Mouse (Mus musculus) lung, embryonic 15.5 days (tissue): ENCODE measurements around the gene Nlrp1b. TPM values are rescaled to one million over a fixed set of nuclear protein-coding genes. Genes with fewer than 3 reads are reported as not detected.

Experiments used
- ATAC-seq: fragments of 200-750 bp; cut with Nextera tagmentation; 2 replicates; pipeline ENCODE4 v1.8.0; 2017; ENCODE audit warnings: moderate number of reproducible peaks, borderline replicate concordance; ENCODE audit not compliant: low FRiP score, low TSS enrichment; ENCODE audit errors: extremely low read depth
- H3K27ac ChIP-seq: fragments of 300-500 bp; sonication (generic); 2 replicates; pipeline ENCODE4 v1.5.1; 2015; ENCODE audit warnings: moderate library complexity, mild to moderate bottlenecking, inconsistent platforms
- H3K27me3 ChIP-seq: fragments of 300-500 bp; sonication (generic); 2 replicates; pipeline ENCODE4 v1.6.1; 2015; ENCODE audit warnings: inconsistent platforms
- H3K36me3 ChIP-seq: fragments of 300-500 bp; sonication (generic); 2 replicates; pipeline ENCODE4 v1.6.1; 2015; ENCODE audit warnings: inconsistent platforms
- H3K4me1 ChIP-seq: fragments of 300-500 bp; sonication (generic); 2 replicates; pipeline ENCODE4 v1.6.1; 2015; ENCODE audit warnings: inconsistent platforms
- H3K4me2 ChIP-seq: fragments of 300-500 bp; sonication (generic); 2 replicates; pipeline ENCODE4 v1.6.1; 2015; ENCODE audit warnings: inconsistent platforms, mild to moderate bottlenecking, moderate library complexity
- H3K4me3 ChIP-seq: fragments of 300-500 bp; sonication (generic); 2 replicates; pipeline ENCODE4 v1.5.1; 2015; ENCODE audit warnings: mild to moderate bottlenecking, inconsistent platforms
- H3K9ac ChIP-seq: fragments of 300-500 bp; sonication (generic); 2 replicates; pipeline ENCODE4 v1.6.1; 2015; ENCODE audit warnings: inconsistent platforms
- H3K9me3 ChIP-seq: fragments of 300-500 bp; sonication (generic); 2 replicates; pipeline ENCODE4 v1.6.1; 2016; ENCODE audit warnings: inconsistent platforms
- WGBS: fragments of 180-500 bp; shearing (Covaris S2); methylation state at CpG from one replicate; pipeline ENCODE4 v1.1.7; 2015; 5-methylcytosine and 5-hydroxymethylcytosine counted together
- polyA plus RNA-seq: library from polyadenylated mRNA; unstranded; fragments of >200 nt; fragmentation: Nextera tagmentation; extraction: Ambion mirVana; gene quantifications from 2 replicates; pipeline ENCODE4 v1.2.1, GENCODE M21; 2015

Nlrp1b gene
- polyA plus RNA-seq, 1 experiment from 2014 or later: not detected

DNA sequence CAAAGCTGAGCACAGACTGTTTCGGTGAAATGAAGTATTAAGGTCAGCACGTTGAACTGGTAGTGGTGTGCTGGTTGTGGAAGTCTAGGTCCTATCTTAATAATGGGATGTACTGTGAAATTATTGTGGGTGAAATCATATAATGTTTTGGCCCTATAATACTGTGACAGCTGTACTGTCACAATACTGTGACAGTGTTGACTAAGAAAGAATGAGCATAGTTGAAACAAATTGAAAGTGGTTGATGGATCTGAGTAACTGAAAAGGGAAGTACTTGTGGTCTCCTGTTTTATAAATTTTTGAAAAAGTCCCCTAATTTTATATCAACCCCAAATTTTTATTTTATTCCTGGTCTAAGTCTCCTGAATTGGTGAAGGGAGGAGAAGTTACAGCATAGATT is 123.4 kb downstream of the Nlrp1b start:
- Histone ChIP-seq H3K27ac (no peak overlapping the region), H3K9me3 (no peaks in the 10 kb centered on the region), H3K36me3 (no peaks in the 10 kb centered on the region), H3K27me3 (no peaks in the 10 kb centered on the region), H3K4me3 (no peak overlapping the region), H3K4me1 (no peaks in the 10 kb centered on the region), H3K9ac (no peak overlapping the region), H3K4me2 (no peak overlapping the region)
- 67% methylated on average over 2 of the region's 2 CpGs for WGBS
- ATAC-seq: no peak

DNA sequence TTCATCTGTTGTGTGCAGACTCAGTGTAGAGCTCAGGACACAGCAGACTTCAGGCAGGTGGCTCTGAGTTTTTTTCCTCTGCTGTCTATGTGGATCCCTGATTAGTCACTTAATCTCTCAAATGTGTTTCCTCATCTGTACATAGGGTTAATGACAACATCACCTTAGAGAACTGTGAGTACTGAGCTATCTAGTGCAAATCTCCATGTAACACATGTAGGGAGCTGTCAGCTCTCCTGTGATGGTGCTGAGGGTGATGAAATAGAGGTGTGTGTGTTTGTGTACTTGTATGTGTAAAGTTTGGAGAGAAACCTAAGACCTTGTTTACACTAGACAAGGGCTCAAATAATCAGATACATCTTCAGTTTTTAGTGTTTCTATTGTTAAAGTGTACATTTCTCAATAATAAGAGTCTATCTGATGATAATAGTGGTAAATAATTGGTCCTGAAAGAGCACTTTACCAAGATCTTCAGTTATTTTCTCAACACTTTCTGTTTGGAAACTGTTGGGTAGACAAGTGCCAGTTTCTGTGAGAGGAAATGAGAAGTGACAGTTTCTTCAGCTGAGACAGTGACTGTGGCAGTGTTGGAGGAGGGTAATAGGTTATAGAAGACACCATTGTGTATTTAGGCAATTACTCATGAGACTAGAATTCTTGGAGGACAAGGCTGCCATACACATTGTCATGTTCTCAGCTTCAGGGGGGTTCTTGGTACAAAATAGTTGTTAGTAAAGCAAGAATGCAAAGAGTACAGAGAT is 124.1 kb downstream of the Nlrp1b start:
- H3K9ac ChIP-seq: no peak overlapping the region

DNA sequence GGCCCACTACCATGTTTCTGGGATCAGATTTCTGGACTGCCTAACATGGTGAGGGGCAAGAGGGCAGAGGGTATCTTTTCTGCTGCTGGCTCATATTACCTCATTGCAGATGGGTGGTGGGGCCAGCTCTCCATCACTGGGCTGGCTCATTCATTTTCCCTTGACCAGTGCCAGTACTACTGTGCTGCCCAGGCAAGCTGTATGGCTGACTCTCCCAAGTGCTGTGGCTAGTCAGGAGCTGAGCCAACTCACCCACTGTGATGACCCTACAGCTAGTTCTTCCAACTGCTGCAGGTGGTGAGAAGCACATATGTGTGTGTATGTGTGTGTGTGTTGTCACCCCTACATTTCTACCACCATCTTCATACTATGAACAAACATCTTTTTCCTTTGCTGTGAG is 126.6 kb downstream of the Nlrp1b start:
- Histone ChIP-seq H3K27ac (no peak overlapping the region), H3K4me3 (no peak overlapping the region), H3K36me3 (no peaks in the 10 kb centered on the region), H3K9ac (no peak overlapping the region), H3K4me2 (no peak overlapping the region), H3K27me3 (no peaks in the 10 kb centered on the region), H3K9me3 (no peaks in the 10 kb centered on the region), H3K4me1 (no peaks in the 10 kb centered on the region)
- ATAC-seq: no peak

More for the DNA sequence above, 124.1 kb downstream of the Nlrp1b start:
- H3K27me3 ChIP-seq: no peaks in the 10 kb centered on the region
- no peaks in the 10 kb centered on the region for H3K9me3 ChIP-seq
- H3K27ac ChIP-seq: no peak overlapping the region
- no peaks in the 10 kb centered on the region for H3K4me1 ChIP-seq
- H3K4me2 ChIP-seq: no peak overlapping the region
- H3K4me3 ChIP-seq: no peak overlapping the region
- no peak for ATAC-seq
- no peaks in the 10 kb centered on the region for H3K36me3 ChIP-seq

Other genes starting within 250 kb of the Nlrp1b start
- 220 and 229 TPM in 2 replicates for gene C1qbp, start 247.7 kb downstream of the Nlrp1b start, polyA plus RNA-seq
- gene Dhx33, start 226.3 kb downstream of the Nlrp1b start, polyA plus RNA-seq: 18.4 and 18.6 TPM in 2 replicates
- 49.5 and 51.2 TPM in 2 replicates for gene Mis12, start 211.1 kb downstream of the Nlrp1b start, polyA plus RNA-seq
- gene Derl2, start 210.9 kb downstream of the Nlrp1b start, polyA plus RNA-seq: 52.6 and 53.1 TPM in 2 replicates
- 99.5 and 99.8 TPM in 2 replicates for gene 6330403K07Rik, start 197.2 kb downstream of the Nlrp1b start, polyA plus RNA-seq
- 0.11 and 0.19 TPM in 2 replicates for gene Nlrp1a, start 86.0 kb downstream of the Nlrp1b start, polyA plus RNA-seq